Mouse (Mus musculus) hindbrain, embryonic 13.5 days (tissue): ENCODE results near the gene Tmem45a2. TPM values are rescaled to one million over a fixed set of nuclear protein-coding genes. Genes with fewer than 3 reads are reported as not detected.
"Not testable (repeated sequence)": the region's sequence is repeated elsewhere in the genome, so short reads cannot be mapped to it uniquely, and the experiment has no call there.

Source experiments
- ATAC-seq: fragments of 200-750 bp; cut with Nextera tagmentation; 2 replicates; pipeline ENCODE4 v1.8.0; 2017; ENCODE audit warnings: moderate TSS enrichment; ENCODE audit not compliant: low FRiP score
- H3K27ac ChIP-seq: fragments of 300-500 bp; sonication (generic); 2 replicates; pipeline ENCODE4 v1.5.1; 2015; ENCODE audit warnings: inconsistent platforms, mild to moderate bottlenecking, moderate library complexity
- H3K27me3 ChIP-seq: fragments of 300-500 bp; sonication (generic); 2 replicates; pipeline ENCODE4 v1.6.1; 2015; ENCODE audit warnings: mild to moderate bottlenecking, inconsistent platforms
- H3K36me3 ChIP-seq: fragments of 300-500 bp; sonication (generic); 2 replicates; pipeline ENCODE4 v1.6.1; 2015; ENCODE audit warnings: mild to moderate bottlenecking, inconsistent platforms
- H3K4me1 ChIP-seq: fragments of 300-500 bp; sonication (generic); replicated peaks from 2 replicates; pipeline ENCODE4 v1.6.1; 2015; ENCODE audit warnings: inconsistent platforms
- H3K4me2 ChIP-seq: fragments of 300-500 bp; sonication (generic); 2 replicates; pipeline ENCODE4 v1.6.1; 2015; ENCODE audit warnings: inconsistent platforms, mild to moderate bottlenecking, moderate library complexity
- H3K4me3 ChIP-seq: fragments of 300-500 bp; sonication (generic); 2 replicates; pipeline ENCODE4 v1.5.1; 2015; ENCODE audit warnings: mild to moderate bottlenecking, inconsistent platforms
- H3K9ac ChIP-seq: fragments of 300-500 bp; sonication (generic); 2 replicates; pipeline ENCODE4 v1.6.1; 2015; ENCODE audit warnings: mild to moderate bottlenecking, inconsistent platforms
- H3K9me3 ChIP-seq: fragments of 300-500 bp; sonication (generic); 2 replicates; pipeline ENCODE4 v1.6.1; 2016; ENCODE audit warnings: inconsistent platforms
- WGBS: fragments of 180-500 bp; shearing (Covaris S2); methylation state at CpG from one replicate; pipeline ENCODE4 v1.1.7; 2015; 5-methylcytosine and 5-hydroxymethylcytosine counted together
- polyA plus RNA-seq: library from polyadenylated mRNA; unstranded; fragments of >200 nt; fragmentation: Nextera tagmentation; extraction: Ambion mirVana; gene quantifications from 2 replicates; pipeline ENCODE4 v1.2.1, GENCODE M21; 2015

Gene Tmem45a2
- polyA plus RNA-seq, 1 experiment from 2014 or later = 0.08 TPM

DNA sequence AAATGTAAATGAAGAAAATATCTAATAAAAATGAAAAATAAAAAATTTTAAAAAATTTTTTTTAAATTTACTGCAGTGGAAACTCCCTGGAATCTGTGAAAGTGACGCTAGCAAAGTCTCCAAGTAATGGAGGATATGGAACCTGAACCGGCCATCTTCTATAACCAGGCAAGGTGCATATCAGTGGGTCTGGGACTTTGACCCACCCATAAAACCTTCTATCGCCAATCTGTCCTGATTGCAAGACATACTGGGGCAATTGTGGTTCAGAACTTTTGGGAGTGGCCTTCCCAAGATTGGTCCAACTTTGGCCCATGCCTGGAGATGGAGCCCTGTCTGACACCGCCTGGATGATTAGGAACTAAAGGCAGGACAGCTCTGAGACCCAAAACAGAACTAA, 14.2 kb downstream of the Tmem45a2 start:
- no peaks in the 10 kb centered on the region for H3K9me3 ChIP-seq
- H3K4me3 ChIP-seq = no peak overlapping the region
- H3K27ac ChIP-seq = no peak overlapping the region
- H3K4me2 ChIP-seq = no peak overlapping the region
- 90% methylated on average over 4 of the region's 4 CpGs for WGBS
- H3K9ac ChIP-seq = no peak overlapping the region
- H3K4me1 ChIP-seq = no peaks in the 10 kb centered on the region
- H3K27me3 ChIP-seq = no peaks in the 10 kb centered on the region
- H3K36me3 ChIP-seq = no peaks in the 10 kb centered on the region
- no peak for ATAC-seq

DNA sequence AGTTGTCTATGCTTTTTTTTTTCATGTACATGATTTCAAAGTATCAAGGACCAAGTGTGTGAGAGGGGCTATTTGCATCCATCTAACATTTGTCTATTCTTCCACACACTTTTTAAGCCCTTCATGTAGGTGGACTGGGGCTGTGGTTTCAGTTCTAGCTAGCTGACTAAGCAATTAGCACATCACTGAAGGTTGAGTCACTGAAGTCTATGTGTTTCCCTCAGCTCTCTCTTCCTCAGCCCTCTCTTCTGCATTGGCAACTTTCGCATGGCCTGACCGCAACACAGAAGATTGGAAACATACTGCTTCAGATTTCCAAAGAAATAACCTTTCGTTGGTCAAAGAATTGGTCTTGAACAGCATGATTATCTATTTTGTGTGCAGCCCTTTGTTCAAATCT, 21.2 kb downstream of the Tmem45a2 start:
- Histone ChIP-seq H3K27me3 (no peaks in the 10 kb centered on the region), H3K9ac (no peak overlapping the region)
- WGBS = 83% methylated on average over 3 of the region's 3 CpGs

DNA sequence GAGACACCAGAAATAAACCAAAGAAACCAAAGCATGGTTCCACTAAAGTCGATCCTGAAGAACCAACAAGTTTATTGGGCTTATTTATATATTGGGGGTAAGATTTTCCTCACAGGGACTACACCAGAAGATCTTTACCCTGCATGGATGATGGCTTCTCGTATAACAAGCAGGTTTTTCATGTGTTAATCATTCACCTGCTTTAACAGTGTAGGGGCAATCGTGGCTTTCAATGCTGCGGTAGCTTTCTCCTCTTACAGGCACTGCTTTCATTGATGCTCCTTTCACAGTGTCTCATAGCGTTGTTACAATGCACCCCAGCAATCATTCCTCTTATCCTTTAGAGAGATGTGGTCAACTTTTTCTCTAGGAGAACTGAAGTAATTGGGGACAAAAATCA, 32.6 kb downstream of the Tmem45a2 start:
- Histone ChIP-seq H3K9ac (no peak overlapping the region), H3K4me1 (no peaks in the 10 kb centered on the region), H3K27ac (no peak overlapping the region), H3K4me3 (no peak overlapping the region), H3K27me3 (no peaks in the 10 kb centered on the region), H3K4me2 (no peak overlapping the region), H3K36me3 (no peaks in the 10 kb centered on the region), H3K9me3 (no peaks in the 10 kb centered on the region)
- 44% methylated on average over 5 of the region's 5 CpGs for WGBS
- no peak for ATAC-seq

More for the DNA sequence above, 21.2 kb downstream of the Tmem45a2 start:
- Histone ChIP-seq H3K9me3 (no peaks in the 10 kb centered on the region), H3K4me3 (no peak overlapping the region), H3K4me2 (no peak overlapping the region), H3K36me3 (no peaks in the 10 kb centered on the region), H3K4me1 (no peaks in the 10 kb centered on the region), H3K27ac (no peak overlapping the region)
- ATAC-seq = no peak

DNA sequence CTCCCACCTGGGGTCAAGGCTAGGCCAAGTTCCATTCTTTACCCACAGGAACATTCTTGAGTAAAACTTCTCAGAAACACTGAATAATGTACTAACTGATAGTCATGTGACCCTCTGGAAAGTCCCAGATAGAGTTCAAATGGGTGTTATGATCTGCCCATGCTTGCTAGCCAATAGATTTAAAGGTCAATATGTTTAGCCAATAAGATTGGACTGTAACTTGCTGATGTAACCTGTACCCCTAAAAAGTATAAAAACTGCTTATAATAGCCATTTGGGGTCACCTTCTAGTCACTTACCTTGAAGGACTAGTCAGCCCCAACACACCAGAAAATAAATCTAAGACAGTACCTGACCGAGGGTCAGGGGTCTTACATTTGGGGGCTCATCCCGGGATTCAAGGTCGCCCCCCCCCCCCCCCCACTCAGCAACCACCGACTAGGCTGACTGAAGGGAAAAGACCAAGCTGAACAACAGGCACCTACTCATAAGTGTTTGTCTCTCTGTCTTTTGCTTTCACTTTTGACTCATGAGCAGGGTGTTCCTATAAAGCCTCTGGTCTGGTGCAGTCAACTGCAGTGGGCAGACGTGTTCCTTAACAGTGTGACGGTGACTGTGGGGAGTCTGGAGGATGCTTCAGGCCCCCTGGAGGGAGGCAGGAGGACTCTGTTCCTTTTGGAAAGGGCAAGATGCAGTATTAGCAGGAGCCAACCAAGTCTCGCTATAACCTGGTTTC, 40.9 kb downstream of the Tmem45a2 start:
- Histone ChIP-seq H3K4me2 (no peak overlapping the region), H3K27ac (no peak overlapping the region), H3K9me3 (no peaks in the 10 kb centered on the region), H3K27me3 (no peaks in the 10 kb centered on the region), H3K36me3 (no peaks in the 10 kb centered on the region), H3K9ac (no peak overlapping the region), H3K4me1 (no peaks in the 10 kb centered on the region), H3K4me3 (no peak overlapping the region)
- 82% methylated on average over 7 of the region's 7 CpGs for WGBS
- no peak for ATAC-seq

DNA sequence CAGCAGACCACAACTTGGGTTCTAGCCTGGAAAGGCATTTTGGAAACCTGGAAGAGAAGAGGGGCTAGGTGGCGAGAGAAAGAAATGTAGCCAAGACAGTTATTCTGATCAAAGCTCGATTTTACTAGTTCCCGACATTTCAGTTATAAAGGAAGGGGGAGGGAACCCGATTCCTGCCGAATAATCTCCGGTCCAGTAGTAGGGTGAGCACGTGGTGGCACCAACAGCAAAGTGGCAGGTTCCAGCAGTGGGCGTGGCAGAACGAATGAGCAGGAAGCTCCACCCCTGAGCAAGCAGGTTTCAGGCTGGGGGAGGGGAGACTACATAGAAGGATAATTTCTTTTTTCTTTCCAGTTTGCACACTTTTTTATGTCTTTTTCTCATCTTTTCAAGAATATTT, 72.9 kb downstream of the Tmem45a2 start:
- not testable (repeated sequence) for H3K27ac ChIP-seq, H3K36me3 ChIP-seq, H3K9me3 ChIP-seq, H3K4me1 ChIP-seq, ATAC-seq, H3K4me3 ChIP-seq, H3K4me2 ChIP-seq, H3K27me3 ChIP-seq, H3K9ac ChIP-seq
- 92% methylated on average over 9 of the region's 9 CpGs for WGBS

Other genes starting within 250 kb of the Tmem45a2 start
- gene Tmem45a, start 185.2 kb downstream of the Tmem45a2 start, polyA plus RNA-seq = 6.1 and 9.0 TPM in 2 replicates
- gene Lnp1, start 143.3 kb downstream of the Tmem45a2 start, polyA plus RNA-seq = 0.44 TPM in 1 of 2 replicates, not detected in the other
- 54.6 and 54.7 TPM in 2 replicates for gene Tomm70a, start 50.3 kb upstream of the Tmem45a2 start, polyA plus RNA-seq
- gene Nit2, start 96.0 kb upstream of the Tmem45a2 start, polyA plus RNA-seq = 39.9 and 45.0 TPM in 2 replicates
- 29.0 and 33.5 TPM in 2 replicates for gene Tbc1d23, start 160.1 kb upstream of the Tmem45a2 start, polyA plus RNA-seq
- 0.12 and 0.18 TPM in 2 replicates for gene Tmem30c, start 221.5 kb upstream of the Tmem45a2 start, polyA plus RNA-seq